Mouse (Mus musculus) embryonic facial prominence, embryonic 14.5 days (tissue): Measurements from ENCODE around the gene Actl11. TPM values are rescaled to one million over a fixed set of nuclear protein-coding genes. Genes with fewer than 3 reads are reported as not detected.
A peak's percentile ranks its signal among the peaks of the same experiment; 100 is the strongest.

Experiments
- ATAC-seq: fragments of 200-750 bp; cut with Nextera tagmentation; 2 replicates; pipeline ENCODE4 v1.8.0; 2017; ENCODE audit warnings: low read depth, moderate number of reproducible peaks, moderate TSS enrichment
- DNase-seq: peaks from one replicate; pipeline ENCODE4 v3.0.0-alpha.2; 2015; ENCODE audit warnings: low spot score
- H3K27ac ChIP-seq: fragments of 300-500 bp; sonication (generic); replicated peaks from 2 replicates; pipeline ENCODE4 v1.5.1; 2014; ENCODE audit warnings: low read depth, mild to moderate bottlenecking, low read length, moderate library complexity
- H3K27me3 ChIP-seq: fragments of 300-500 bp; sonication (generic); replicated peaks from 2 replicates; pipeline ENCODE4 v1.6.1; 2014; ENCODE audit warnings: low read length; ENCODE audit not compliant: control insufficient read depth, insufficient read depth
- H3K36me3 ChIP-seq: fragments of 300-500 bp; sonication (generic); 2 replicates; pipeline ENCODE4 v1.6.1; 2014; ENCODE audit warnings: low read length, mixed read lengths; ENCODE audit not compliant: control insufficient read depth, insufficient read depth
- H3K4me1 ChIP-seq: fragments of 300-500 bp; sonication (generic); 2 replicates; pipeline ENCODE4 v1.6.1; 2014; ENCODE audit warnings: antibody characterized with exemption, low read length; ENCODE audit not compliant: control insufficient read depth, insufficient read depth
- H3K4me2 ChIP-seq: fragments of 300-500 bp; sonication (generic); 2 replicates; pipeline ENCODE4 v1.6.1; 2014; ENCODE audit warnings: low read depth, mild to moderate bottlenecking, low read length, moderate library complexity, mixed read lengths
- H3K4me3 ChIP-seq: fragments of 300-500 bp; sonication (generic); 2 replicates; pipeline ENCODE4 v1.5.1; 2014; ENCODE audit warnings: low read depth, mild to moderate bottlenecking, low read length
- H3K9ac ChIP-seq: fragments of 300-500 bp; sonication (generic); 2 replicates; pipeline ENCODE4 v1.6.1; 2014; ENCODE audit warnings: low read depth, mild to moderate bottlenecking, low read length, moderate library complexity, mixed read lengths
- H3K9me3 ChIP-seq: fragments of 300-500 bp; sonication (generic); 2 replicates; pipeline ENCODE4 v1.6.1; 2016; ENCODE audit warnings: low read length; ENCODE audit not compliant: control insufficient read depth
- WGBS: fragments of 180-500 bp; shearing (Covaris S2); extraction: QIAGEN DNeasy Blood & Tissue Kit; methylation state at CpG from one replicate; pipeline ENCODE4 v1.1.7; 2014; 5-methylcytosine and 5-hydroxymethylcytosine counted together
- polyA plus RNA-seq: library from polyadenylated mRNA; unstranded; fragments of >200 nt; fragmentation: Nextera tagmentation; extraction: Ambion mirVana; gene quantifications from 2 replicates; pipeline ENCODE4 v1.2.1, GENCODE M21; 2014

Actl11 gene
- polyA plus RNA-seq, 1 experiment from 2014 or later, result not detected

DNA sequence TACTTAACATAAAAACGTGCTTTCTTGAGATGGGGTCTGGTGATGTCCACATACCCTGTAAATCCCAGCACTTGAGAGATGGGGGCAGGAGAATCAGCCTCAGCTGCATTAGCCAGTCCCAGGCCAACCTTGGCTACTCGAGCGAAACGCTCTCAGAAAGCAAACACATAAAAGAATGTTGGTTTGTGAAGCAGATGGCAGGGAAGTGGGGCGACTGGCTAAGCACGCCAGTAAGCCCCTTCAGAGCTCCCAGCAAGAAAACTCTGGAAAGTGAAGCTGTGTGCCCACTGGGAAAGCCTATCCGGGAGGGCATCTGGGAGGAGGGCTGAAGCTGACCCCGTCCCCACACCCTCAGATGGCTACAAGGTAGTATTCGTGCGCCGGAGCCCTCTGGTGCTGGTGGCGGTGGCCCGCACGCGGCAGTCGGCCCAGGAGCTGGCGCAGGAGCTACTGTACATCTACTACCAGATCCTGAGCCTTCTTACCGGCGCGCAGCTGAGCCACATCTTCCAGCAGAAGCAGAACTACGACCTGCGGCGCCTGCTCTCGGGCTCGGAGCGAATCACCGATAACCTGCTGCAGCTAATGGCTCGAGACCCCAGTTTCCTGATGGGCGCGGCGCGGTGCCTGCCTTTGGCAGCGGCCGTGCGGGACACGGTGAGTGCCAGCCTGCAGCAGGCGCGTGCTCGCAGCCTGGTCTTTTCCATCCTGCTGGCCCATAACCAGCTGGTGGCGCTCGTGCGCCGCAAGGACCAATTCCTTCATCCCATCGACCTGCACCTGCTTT is 27.2 kb upstream of the Actl11 start:
- peak overlapping the region; percentile 32 for H3K4me3 ChIP-seq
- H3K27ac ChIP-seq, result no peak overlapping the region
- peaks cover 15% of the 10 kb centered on the region for H3K27me3 ChIP-seq
- ATAC-seq (peak; percentile 74), DNase-seq (peak; percentile 77)
- 10% methylated on average over 44 of the region's 44 CpGs for WGBS
- peak overlapping the region; percentile 56 for H3K4me2 ChIP-seq
- H3K9ac ChIP-seq, result peak overlapping the region; percentile 54
- peaks cover 7% of the 10 kb centered on the region for H3K36me3 ChIP-seq
- no peaks in the 10 kb centered on the region for H3K9me3 ChIP-seq
- peaks cover 7% of the 10 kb centered on the region for H3K4me1 ChIP-seq

DNA sequence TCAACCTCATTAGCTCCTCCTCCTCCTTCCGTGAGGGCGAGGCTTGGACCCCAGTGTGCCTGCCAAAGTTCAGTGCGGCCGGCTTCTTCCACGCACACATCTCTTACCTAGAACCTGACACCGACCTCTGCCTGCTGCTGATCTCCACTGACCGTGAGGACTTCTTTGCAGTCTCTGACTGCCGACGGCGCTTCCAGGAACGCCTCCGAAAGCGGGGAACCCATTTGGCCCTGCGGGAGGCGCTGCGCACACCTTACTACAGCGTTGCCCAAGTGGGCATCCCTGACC is 26.7 kb upstream of the Actl11 start:
- peak overlapping the region; percentile 56 for H3K4me2 ChIP-seq
- H3K27me3 ChIP-seq, result peaks cover 15% of the 10 kb centered on the region
- DNase-seq (no peak), ATAC-seq (no peak)
- peaks cover 12% of the 10 kb centered on the region for H3K4me1 ChIP-seq
- no peak overlapping the region for H3K27ac ChIP-seq
- H3K4me3 ChIP-seq, result peak overlapping the region; percentile 32
- peak overlapping the region; percentile 54 for H3K9ac ChIP-seq
- H3K9me3 ChIP-seq, result no peaks in the 10 kb centered on the region
- H3K36me3 ChIP-seq, result peaks cover 7% of the 10 kb centered on the region
- 18% methylated on average over 12 of the region's 17 CpGs for WGBS

DNA sequence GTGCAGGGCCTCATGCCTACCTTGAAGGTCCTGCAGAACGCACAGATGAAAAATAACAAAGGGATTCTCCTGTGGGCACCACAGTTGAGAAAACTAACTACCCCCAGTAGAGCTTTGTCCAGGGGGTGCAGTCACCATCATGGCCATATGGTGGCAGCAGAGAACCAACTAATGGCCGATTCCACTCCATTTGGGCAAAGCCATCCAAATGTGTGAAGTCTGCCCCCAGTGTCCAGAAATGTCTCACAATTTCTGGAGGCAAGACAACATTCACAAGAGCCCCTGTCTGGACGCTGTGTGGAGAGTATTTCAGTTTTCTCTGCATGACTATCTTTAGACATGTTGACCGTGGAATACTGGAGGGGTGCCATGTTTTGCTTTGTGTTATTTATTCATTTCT is 23.5 kb upstream of the Actl11 start:
- no peak overlapping the region for H3K4me3 ChIP-seq
- DNase-seq, result peak; percentile 92
- H3K4me2 ChIP-seq, result no peak overlapping the region
- H3K36me3 ChIP-seq, result 0 out of 2 replicates have a peak, but pooled peaks cover 4% of the 10 kb centered on the region
- ATAC-seq, result peak; percentile 41
- H3K27ac ChIP-seq, result no peak overlapping the region
- H3K4me1 ChIP-seq, result peaks cover 43% of the 10 kb centered on the region
- no peak overlapping the region for H3K9ac ChIP-seq
- 2% methylated on average over 4 of the region's 4 CpGs for WGBS
- H3K9me3 ChIP-seq, result no peaks in the 10 kb centered on the region
- H3K27me3 ChIP-seq, result peaks cover 15% of the 10 kb centered on the region

DNA sequence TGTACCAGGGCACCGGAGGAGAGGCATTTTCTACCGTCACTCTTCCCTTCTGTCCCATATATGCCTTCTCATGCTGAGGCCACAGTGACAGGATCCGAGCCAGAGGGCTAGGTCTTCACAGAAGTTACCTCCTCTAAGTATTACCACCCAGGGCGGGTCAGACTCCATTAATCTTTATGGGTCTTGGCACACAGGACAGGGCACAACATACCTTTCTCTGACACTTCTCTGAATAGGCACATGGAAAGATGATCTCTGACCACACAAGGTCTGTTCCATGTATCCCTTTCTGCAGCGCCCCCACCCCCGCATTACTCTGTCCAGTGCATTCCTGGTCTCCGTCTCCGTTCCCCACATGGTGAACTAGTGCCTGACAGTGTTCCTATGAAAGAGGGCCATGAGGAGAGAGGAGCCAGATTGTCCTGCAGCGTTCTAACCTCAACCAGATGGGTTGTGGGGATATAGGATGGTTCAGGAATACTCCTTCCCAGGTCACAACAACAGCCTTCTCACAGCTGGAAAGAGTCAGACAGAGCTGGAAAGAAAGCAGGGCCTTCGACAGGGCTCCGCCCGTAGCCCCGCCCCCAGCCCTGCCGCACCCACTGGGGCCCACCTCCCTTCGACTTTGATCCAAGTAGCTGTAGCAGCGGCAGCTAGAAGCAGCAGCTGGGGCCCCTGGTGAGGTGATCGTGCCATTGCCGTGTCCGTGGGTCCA is 21.9 kb upstream of the Actl11 start, which contains the start of gene Mst1r:
Mst1r (plus strand) TSS at position 622 of the 715 bp plus-strand sequence.
- H3K27ac ChIP-seq, result peak within 1 kb of the TSS; percentile 75
- no peaks in the 10 kb centered on the region; the same call in 1 of the 2 replicates for H3K27me3 ChIP-seq
- H3K36me3 ChIP-seq, result no peaks in the 10 kb centered on the region
- 20% methylated on average over 16 of the region's 19 CpGs for WGBS
- H3K9me3 ChIP-seq, result no peaks in the 10 kb centered on the region
- DNase-seq, result peak; percentile 91
- peak within 1 kb of the TSS; percentile 82 for H3K4me2 ChIP-seq
- peak within 1 kb of the TSS; percentile 69 for H3K9ac ChIP-seq
- peak; percentile 91 for ATAC-seq
- peak within 1 kb of the TSS; percentile 46 for H3K4me3 ChIP-seq
- peaks cover 48% of the 10 kb centered on the region for H3K4me1 ChIP-seq

DNA sequence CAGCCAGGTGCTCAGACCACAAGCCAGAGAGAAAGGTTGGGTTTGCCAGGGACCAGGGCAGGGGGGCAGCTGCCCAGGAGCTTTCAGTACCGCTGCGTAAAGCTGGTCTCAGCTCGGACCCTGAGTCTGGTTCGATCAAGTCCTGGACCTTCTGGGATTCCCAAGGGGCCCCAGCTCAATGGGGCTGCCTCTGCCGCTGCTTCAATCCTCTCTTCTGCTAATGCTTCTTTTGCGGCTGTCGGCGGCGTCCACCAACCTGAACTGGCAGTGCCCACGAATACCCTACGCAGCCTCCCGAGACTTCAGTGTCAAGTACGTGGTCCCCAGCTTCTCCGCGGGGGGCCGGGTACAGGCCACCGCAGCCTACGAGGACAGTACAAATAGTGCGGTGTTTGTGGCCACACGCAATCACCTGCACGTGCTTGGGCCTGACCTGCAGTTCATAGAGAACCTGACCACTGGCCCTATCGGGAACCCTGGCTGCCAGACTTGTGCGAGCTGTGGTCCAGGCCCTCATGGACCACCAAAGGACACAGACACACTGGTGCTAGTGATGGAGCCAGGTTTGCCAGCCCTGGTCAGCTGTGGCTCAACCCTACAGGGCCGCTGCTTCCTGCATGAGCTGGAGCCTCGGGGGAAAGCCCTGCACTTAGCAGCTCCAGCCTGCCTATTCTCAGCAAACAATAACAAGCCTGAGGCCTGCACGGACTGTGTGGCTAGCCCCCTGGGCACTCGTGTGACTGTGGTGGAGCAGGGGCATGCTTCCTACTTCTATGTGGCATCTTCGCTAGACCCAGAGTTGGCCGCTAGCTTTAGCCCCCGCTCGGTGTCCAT is 21.1 kb upstream of the Actl11 start:
- H3K27ac ChIP-seq, result peak overlapping the region; percentile 75; the same call in 1 of the 2 replicates
- no peaks in the 10 kb centered on the region; the same call in 1 of the 2 replicates for H3K27me3 ChIP-seq
- 37% methylated on average over 27 of the region's 31 CpGs for WGBS
- H3K4me2 ChIP-seq, result peak overlapping the region; percentile 82
- ATAC-seq (no peak; the same call in 1 of the 2 replicates), DNase-seq (no peak)
- peak overlapping the region; percentile 46 for H3K4me3 ChIP-seq
- H3K9me3 ChIP-seq, result no peaks in the 10 kb centered on the region
- peaks cover 48% of the 10 kb centered on the region for H3K4me1 ChIP-seq
- H3K9ac ChIP-seq, result peak overlapping the region; percentile 69
- H3K36me3 ChIP-seq, result no peaks in the 10 kb centered on the region

GRCm38 (mm10) chr9:107907801-107908120 is 20.5 kb upstream of the Actl11 start:
- no peak overlapping the region for H3K27ac ChIP-seq
- WGBS, result 77% methylated on average over 14 of the region's 14 CpGs
- no peaks in the 10 kb centered on the region for H3K36me3 ChIP-seq
- no peak for ATAC-seq
- peak overlapping the region; percentile 69; the same call in 1 of the 2 replicates for H3K9ac ChIP-seq
- no peaks in the 10 kb centered on the region; the same call in 1 of the 2 replicates for H3K27me3 ChIP-seq
- peaks cover 48% of the 10 kb centered on the region for H3K4me1 ChIP-seq
- peak overlapping the region; percentile 46 for H3K4me3 ChIP-seq
- peak overlapping the region; percentile 82 for H3K4me2 ChIP-seq
- DNase-seq, result no peak
- no peaks in the 10 kb centered on the region for H3K9me3 ChIP-seq

DNA sequence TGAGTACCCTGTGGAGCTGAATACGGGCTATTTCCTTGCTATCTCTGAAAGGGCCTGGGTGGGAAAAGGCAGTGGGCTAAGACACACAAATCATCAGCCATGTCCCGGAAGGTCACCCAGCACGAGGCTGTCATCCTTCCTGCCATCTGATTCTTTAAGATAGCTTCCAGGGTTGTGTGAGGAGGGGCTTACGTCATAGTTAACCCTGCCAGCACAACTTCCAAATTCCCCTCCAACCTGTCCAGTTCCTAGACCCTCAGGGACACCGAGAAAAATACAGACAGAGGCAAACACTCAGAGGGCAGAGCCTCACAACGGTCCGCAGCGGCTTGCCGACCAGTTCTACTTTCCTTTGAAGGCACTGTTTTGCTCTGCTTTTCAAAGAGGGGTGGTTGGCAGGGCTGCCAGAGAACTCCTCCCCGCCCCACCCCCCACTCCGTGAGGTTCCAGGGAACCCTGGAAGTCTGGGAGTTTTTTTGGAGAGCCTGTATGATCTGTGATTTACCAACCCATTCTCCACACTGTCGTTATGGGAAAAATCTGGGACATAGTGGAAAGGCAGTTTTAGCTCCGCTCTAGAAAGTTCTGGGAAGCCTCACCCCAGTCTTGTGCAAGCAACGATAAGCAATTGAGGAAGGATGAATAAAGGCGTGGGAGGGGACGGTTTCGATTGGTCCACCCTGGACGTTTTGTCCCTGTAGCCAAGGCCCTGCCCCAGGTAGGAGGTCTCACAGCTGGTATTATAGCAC is 19.7 kb upstream of the Actl11 start:
- peaks cover 48% of the 10 kb centered on the region for H3K4me1 ChIP-seq
- peak overlapping the region; percentile 82 for H3K4me2 ChIP-seq
- H3K27me3 ChIP-seq, result no peaks in the 10 kb centered on the region; the same call in 1 of the 2 replicates
- no peaks in the 10 kb centered on the region for H3K36me3 ChIP-seq
- H3K27ac ChIP-seq, result no peak overlapping the region
- H3K4me3 ChIP-seq, result peak overlapping the region; percentile 46
- no peaks in the 10 kb centered on the region for H3K9me3 ChIP-seq
- 33% methylated on average over 18 of the region's 18 CpGs for WGBS
- ATAC-seq (no peak), DNase-seq (no peak)
- H3K9ac ChIP-seq, result peak overlapping the region; percentile 69
